Mouse (Mus musculus) CD4-positive, CD25-positive, alpha-beta regulatory T cell, adult 2 months (primary cell): Measurements from ENCODE around the gene Mfap4.
A peak's percentile ranks its signal among the peaks of the same experiment; 100 is the strongest.

Source experiments
- DNase-seq: peaks from one replicate; pipeline ENCODE4 v3.0.0-alpha.2; 2012; ENCODE audit warnings: low read depth, low spot score

Mfap4 gene

DNA sequence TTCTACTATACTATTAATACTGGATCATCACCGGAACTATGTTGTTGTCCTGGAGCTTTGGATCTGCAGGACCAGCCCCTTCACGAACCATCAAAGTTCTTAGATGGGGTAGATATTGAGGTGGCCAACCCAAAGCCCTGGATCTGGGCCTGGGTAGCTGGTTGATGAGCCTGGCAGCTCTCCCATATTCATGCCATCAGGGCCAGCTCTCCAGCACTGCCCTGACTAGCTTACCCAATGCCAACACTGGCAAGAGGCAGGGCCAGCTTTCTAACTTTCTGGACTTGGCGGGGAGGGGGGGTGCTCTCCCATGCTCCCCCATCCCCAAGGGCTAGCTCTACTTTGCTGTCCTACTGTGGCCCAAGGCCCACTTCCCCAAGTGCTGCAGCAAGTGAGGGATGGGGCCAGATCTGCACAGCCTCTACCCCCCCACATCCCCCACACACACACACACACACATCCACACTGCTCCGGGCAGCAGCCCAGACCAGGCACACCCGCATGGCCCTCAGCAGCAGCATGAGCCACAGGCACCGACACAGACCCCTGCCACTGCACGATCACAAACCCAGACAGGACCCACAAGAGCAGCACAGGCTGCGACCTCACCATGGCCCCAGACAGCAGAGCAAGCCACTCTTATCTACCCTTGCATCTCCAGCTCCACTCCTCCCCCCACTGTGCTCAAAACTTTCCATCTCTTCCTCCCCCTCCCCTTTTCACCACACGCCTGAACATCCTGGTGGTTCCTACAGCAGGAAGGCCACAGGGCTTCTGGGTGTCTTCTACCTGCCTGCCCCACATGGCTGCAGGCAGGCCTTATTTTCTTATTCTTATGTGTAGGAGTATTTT lies 3.8 kb upstream of the Mfap4 start:
- peak; percentile 66 for DNase-seq

DNA sequence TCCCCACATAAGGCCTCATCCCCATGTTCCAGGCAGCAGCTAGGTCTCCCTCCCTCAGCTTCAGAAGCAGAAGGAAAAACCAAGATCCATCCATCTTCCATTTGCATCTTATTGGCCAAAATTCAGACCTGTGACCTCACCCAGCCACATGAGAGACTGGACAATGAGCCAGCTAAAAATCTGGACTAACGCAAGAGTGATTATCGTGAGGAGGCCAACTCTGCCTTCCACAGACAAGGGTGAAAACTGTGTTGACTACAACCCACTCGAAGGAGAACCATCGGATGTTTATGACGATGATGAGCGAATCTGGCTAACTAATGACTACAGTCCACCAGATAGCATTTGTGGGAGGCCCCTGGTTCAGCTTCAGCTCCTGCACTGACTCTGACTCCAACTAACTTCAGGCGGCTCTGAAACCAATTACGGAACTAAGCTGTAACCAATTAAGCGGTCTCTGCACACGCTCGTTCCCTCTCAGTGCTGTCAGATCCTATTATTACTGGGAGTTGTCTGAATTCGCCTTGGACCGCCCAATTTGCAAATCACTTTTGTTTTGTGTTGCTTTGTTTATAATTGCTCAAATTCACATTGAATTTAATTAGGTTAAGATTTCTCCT lies 1.9 kb upstream of the Mfap4 start:
- DNase-seq: no peak

DNA sequence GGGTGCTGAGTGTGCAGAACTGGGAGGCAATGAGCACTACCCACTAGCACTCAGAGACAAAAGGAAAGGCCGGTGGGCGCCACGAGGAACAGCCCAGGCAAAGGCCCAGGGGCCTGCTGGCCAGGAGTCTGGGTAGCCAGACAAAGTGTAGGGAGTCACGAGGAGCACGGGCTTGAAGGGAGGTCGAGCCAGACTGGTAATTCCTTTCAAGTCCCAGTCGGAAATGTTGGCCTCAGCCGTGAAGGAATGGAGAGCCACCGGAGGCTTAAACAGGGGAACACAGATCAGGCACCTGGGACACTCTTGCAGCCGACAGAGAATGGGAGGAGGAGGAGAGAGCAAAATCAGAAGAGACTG lies 997 bp upstream of the Mfap4 start:
- DNase-seq: no peak

DNA sequence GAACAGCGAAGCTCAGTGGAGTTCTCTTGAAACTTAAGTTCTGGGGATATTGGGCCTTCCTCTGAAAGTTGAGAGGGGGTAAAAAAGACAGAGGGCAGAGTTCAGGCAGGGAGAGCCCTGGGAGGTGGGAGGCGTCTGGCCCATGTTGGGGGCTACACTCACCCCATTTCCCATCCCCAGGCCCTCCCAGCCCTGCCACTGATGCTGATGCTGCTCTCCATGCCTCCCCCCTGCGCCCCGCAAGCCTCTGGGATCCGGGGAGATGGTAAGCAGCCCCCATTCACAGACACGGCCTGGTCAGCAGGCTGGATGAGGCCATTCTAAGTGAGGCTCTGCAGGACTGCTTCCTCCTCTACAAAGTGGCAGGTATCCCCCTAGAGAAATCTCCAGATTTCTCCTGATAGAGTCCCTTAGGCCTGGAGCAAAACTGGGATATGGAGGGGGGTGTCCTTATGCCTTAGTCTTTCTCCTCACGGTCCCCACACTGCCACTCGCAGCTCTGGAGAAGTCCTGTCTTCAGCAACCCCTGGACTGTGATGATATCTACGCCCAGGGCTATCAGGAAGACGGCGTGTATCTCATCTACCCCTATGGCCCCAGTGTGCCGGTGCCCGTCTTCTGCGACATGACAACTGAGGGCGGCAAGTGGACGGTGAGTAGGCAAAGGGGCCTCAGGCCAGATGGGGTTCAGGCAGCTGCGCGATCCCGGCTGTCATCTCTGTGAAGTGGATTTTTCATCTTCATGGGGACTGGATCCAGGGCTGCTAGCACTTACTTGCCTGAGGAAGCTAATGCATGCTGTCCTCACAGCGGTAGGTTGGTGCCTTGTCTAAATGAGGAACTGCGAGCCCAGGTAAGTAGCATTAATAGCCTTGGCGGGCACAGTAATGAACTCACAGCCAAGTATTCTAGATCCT lies 568 bp downstream of the Mfap4 start:
- DNase-seq: no peak

DNA sequence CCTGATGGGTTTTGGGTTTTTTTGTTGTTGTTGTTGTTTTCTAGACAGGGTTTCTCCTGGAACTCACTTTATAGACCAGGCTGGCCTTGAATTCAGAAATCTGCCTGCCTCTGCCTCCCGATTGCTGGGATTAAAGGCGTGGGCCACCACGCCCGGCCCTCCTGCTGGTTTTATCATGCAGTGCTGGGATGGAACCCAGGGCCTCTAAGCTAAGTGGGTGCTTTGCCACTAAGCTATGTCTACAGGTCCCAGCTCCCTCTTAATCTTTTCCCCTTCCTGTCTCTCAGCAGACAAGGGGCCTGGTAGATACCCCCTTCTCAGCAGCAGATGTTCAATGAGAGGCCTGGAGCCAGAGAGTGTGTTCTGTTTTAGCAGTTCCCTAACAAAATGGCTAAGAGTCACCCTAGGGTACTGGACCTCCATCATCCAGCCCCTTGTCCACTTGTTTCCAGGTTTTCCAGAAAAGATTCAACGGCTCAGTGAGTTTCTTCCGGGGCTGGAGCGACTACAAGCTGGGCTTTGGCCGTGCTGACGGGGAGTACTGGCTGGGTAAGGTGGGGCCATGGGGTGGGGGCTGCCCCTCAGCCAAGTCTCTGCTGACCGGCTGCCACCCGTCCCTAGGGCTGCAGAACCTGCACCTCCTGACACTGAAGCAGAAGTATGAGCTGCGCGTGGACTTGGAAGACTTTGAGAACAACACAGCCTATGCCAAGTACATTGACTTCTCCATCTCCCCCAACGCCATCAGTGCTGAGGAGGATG lies 1.4 kb downstream of the Mfap4 start:
- DNase-seq: no peak

DNA sequence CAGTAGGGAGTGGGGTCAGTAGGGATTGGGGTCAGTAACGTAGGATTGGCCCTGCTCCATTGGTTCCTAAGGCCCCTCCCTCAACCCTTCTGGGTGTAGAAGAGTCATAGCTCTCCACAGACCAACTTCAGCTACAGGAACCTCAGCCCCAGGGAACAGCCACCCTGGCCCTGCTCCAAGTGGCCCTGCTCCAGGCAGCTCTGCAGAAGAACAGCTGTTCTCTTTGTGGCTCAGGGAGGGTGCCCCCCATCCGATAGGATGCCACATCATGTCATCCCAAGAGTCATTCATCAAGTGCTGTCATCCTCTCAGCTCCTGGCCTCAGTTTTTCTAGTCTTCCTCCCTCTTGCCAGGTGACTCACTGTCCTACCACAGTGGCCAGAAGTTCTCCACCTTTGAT lies 2.2 kb downstream of the Mfap4 start:
- no peak for DNase-seq

DNA sequence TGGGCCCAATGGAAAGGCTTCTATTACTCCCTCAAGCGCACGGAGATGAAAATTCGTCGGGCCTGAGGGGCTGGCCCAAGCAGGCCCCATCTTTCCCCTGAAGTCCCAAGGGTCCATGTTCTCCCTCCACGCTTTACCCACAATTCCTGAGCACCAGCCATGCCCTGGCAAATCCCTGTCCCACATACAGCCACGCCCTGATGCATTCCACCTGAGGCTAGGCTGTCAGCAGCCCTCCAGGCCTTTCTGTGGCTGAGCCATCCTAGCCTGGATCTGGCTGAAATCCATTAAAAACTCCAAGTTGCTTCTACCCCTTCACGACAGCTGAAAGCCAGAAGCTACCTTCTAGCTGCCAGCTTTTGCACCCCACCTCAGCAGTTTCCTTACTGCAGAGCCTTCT lies 2.7 kb downstream of the Mfap4 start:
- DNase-seq: no peak

DNA sequence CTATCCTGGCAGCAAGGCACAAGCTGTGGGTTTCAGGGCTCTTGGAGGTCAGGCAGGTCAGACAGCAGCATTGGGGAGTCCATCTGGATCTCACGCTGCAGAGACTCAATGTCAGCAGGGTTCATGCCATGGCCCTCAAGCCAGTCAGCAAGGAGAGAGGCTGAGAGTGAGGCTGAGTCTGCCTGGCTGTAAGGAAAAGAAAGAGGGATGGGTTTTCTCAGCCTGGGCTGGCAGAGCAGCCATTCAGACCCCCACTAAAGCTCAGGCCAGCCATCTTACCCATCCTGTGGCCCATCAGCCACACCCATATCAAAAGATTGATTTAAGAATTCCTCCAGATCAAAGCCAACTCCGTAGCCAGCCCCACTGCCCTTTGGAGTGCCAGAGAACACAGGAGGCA lies 3.9 kb downstream of the Mfap4 start:
- no peak for DNase-seq

DNA sequence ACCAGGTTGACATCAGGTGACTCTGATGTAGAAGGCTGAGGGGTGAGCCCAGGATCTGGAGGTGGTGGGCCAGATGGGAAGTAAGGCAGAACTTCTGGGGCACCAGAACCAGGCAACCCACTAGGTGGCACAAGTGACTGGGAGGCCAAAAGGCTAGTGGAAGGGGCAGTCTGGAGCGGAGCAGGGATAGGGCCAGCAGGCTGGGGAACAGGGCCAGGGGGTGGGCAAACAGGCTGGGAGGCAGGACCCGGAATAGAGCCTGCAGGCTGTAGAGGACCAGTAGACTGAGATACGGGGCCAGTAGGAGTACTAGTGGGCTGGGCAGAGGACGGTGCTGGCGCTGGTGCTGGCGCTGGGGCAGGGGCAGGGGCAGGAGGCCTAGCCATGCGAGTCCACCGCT lies 4.6 kb downstream of the Mfap4 start:
- no peak for DNase-seq

DNA sequence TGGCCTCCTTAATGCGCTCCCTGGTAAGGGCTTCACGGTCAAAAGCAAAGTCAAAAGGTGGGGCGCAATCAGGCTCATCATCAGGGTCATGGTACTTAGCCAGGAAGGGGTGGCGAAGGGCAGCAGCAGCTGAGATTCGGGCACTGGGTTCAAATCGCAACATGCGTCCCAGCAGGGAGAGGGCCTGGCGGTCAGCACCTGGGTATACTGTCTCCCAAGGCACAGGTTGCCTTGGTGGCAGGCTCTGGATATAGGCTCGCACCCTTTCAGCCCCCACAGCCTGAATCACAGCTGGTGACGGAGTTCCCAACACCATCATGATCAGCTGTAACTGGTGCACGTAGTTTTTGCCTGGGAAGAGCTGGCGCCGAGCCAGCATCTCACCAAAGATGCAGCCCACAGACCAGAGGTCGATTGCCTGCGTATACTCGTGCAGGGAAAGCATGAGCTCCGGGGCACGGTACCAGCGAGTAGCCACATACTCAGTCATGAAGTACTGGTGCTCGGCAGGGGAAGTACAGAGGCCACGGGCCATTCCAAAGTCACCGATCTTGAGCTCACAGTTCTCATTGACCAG lies 5.8 kb downstream of the Mfap4 start:
- no peak for DNase-seq

DNA sequence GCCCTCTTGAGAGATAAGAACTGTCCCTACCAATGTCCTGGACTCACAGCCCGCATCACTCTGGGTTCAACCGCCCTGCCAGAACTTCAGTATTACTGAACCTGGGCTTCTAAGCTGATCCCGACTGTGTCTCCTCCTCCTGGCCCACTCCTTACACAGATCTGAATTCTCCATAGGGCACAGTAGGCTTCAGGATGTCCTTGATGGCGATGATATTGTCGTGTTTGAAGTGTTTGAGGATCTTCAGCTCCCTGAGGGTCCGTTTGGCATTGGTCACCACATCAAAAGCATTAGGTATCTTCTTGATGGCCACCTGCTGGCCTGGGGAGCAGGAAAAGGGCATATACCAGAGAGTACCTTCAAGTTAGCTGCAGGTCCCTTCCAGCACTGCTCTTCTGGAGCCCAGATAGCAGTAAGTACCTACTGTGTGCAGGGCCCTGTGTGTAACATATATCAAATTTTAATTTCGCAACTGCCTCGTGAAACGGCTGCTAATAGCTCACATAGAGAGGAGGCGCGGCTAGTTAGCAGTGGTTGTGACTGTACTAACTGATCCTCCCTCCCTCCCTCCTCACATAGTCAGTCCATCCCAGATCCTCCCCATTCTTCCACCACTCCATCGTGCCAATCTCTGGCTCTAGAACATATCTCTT lies 7.6 kb downstream of the Mfap4 start:
- no peak for DNase-seq

DNA sequence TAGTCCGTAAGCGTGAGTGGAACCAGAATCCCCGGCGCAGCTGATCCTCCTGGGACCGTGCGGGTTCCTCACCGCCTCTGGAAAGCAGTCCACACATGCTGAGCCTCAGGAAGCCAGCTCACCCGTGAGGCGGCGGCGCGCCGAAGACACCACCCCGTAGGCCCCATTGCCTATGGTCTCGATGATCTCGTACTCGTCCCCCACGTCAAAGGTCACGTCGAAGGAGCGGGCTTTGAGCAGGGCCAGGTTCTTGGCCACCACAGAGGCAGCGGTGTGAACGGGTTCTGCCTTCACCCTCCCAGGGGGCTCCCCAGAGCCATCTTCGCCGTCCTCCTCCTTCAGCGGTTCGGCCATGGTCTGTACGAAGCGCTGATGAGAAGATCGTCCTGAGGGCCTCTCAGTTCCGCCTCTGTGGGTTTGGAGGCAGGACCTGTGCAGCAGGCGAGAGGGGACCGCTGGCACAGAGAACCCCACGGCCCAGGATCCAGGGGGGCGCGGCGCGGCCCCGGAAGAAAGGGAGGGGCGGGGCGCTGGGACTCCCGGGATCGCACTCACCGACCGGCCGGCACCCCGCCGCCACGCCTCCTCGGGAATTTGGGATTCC lies 8.4 kb downstream of the Mfap4 start:
- DNase-seq: peak; percentile 59

DNA sequence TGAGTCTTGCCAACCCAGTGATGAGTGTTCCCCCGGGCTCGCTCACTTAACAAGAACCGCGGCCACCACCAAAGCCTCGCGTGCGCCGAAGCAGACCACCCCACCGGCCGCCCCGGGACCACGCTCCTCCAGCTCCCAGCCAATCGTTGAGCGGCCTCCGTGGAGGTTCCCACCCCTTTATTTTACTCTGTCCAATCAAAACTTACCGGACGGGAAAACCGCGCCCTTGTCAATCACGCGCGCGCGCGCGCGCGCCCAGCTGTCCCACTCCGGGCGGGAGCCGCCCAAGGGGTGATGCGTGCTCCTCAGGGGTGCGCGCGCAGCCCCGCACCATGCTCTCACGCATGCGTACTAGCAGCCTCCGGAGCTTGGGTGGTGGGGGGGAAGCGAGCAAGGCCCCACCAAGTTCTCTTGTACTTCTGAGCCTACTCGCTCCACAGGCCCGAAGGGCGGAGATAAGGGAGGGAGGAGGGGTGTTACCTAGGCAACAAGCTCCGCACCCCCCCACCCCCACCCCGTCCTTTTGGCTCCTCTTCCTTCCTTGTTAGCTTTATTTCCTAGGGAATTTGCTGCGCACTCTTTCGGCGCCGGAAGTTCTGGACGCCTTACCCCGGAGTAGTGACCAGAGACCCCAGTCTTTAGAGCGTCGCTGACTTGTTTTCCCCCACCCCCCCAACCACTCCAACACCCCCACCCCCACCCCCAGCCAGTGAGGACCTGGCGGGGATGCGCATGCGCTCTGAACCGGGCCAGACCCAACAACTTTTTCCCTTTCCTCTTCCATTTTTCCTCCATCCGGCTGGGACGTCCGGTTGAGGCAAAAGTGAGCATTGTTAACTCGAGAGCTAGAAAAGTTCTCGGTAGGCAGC lies 9.1 kb downstream of the Mfap4 start, which contains the start of gene Mapk7:
Gene Mapk7 (minus strand): TSS at position 278 of the 869 bp plus-strand sequence.
- peak; percentile 99 for DNase-seq

DNA sequence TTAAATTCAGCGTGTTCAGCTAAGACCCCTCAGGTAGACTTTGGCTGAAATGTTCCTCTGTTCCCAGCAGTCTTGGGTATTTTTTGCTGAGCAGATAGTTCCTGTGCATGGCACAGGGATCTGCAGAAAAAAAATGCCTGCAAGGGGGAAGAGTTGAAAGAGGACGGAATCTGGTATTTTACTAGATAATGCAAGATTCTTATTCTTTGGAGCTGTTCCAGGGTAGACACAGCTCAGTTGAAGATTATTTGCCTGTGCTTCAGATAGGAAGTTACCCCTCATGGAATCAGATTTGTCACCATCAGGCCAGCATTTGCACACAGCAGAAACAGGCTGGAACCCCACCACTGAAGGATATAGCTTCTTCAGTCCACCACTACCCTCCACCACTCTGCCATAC lies 10.3 kb downstream of the Mfap4 start:
- DNase-seq: no peak

DNA sequence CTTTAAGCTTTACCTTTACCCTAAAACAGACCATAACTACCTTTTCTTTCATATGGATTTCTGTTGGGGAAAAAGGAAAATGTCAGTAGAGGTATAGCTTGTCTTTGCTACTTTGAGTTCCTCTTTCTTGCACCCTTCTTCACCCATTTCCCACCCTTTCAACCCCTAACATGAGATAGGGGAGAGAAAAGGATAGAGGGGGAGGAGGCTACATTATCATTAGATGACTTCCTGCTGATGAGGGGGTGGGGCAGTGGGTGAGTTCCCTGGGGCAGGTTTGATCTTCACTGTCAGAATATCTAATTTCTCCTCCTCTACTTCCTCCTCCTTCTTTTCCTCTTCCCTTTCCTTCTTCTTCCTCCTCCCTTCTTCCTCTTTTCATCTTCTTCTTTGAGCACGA lies 12.3 kb downstream of the Mfap4 start:
- DNase-seq: no peak

DNA sequence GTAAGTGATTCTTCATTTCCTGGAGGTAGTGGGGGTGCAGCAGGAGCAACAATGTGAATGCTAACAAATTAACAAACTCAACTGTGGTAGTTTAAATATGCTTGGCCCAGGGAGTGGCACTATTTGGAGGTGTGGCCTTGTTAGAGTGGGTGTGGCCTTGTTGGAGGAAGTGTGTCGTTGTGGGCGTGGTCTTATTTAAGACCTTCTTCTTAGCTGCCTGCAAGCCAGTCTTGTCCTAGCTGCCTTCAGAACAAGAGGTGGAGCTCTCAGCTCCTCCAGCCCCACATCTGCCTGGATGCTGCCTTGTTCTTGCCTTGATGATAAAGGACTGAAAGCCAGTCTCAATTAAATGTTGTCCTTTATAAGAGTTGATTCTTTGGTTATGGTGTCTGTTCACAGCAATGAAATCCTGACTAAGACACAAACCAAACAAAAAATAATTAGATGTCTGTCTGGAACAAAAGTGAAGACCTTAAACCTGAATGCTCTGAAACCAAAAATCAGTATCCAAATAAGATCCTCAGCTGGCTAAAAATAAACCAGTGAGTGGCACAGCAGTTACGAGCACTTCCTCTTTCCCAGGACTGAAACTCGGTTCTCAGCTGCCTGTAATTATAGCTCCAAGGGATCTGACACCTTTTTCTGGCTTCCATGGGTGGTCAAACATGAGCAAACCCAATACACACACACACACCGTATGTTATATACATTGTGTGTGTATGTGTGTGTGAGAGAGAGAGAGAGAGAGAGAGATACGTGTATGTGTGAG lies 13.7 kb downstream of the Mfap4 start:
- DNase-seq: peak; percentile 36

DNA sequence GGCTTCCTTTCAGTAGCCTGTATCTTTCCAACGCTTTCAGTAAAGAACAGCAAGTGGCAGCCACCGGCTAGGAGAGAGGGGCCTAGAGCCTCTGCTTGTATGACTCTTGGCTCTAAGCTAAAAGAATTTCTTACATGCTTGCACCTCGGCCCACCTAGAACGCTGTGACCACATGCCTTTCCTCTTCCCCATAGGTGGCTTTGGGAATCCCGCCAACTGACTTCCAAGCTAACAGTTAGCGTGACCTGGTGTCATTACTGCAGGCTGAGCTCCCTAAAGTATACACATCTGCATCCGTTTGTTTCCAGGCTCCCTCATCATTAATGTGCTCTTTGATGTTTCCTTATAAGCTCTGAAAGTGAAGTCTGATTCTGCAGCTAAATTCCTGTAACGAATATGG lies 18.7 kb downstream of the Mfap4 start:
- DNase-seq: no peak

DNA sequence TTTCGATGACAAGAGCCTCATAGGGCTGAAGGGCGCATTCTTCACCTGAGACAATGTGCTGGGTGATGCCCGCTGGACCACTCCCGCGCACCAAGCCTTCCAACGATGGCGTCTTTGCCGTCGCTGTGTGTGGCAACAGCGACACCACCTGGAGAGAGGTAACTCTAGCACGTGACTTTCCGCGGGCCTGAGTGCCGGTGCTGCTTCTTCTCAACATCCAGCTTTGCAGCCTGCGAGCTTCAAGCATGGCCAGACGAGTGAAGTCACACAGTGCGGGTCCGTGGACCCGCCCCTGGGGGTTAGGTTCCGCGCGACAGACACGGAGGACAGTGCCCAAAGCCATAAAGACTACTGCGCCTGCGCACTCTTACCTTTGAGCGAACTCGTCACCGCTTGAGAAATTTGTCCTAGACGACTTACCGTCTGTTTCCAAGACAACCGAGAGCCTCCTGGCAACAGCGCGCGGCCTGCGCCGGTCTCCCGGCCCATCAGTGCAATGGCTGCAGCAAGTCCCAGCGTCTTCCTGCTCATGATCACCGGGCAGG lies 19.6 kb downstream of the Mfap4 start, which contains the start of gene B9d1:
Gene B9d1 (plus strand): TSS at position 432 of the 545 bp plus-strand sequence.
- peak; percentile 97 for DNase-seq
